Comparison of ENCODE assay signal across 15 mouse cellular contexts in genomic region chr4:150089121-150089520, GRCm38 (mm10). TPM values are rescaled to one million over a fixed set of nuclear protein-coding genes. Genes with fewer than 3 reads are reported as not detected.
A peak's percentile ranks its signal among the peaks of the same experiment; 100 is the strongest.
DNase-seq lines count a peak whose midpoint lies in the region; ATAC-seq and TF ChIP-seq lines count a peak whose summit lies in the region.
"Had no signal": no experiment of that assay in that cellular context is flagged by ENCODE, and none has a peak within 500 bp of the region (broad histone marks: within the 10 kb centered on the region; RNA-seq: fewer than 3 reads in every experiment).

No protein-coding gene starts in this region.

- H3K4me3 ChIP-seq in kidney, adult 2 months (ENCODE audit: insufficient read depth, low read depth, low read length): no peak overlapping the region
- no peak overlapping the region for H3K4me3 ChIP-seq in kidney, embryonic 15.5 days (replicated peaks)
- H3K4me3 ChIP-seq in heart, embryonic 11.5 days (ENCODE audit: low read depth, low read length): no peak overlapping the region
- peak overlapping the region; percentile 64; the same call in 1 of the 2 replicates for H3K4me3 ChIP-seq in lung, embryonic 14.5 days (ENCODE audit: low read depth, low read length)
- H3K4me3 ChIP-seq: midbrain, embryonic 13.5 days had no signal

- H3K9ac ChIP-seq in kidney, embryonic 15.5 days: no peak overlapping the region
- H3K9ac ChIP-seq in heart, embryonic 11.5 days (ENCODE audit: low read depth, low read length): no peak overlapping the region
- H3K9ac ChIP-seq in lung, embryonic 14.5 days: no peak overlapping the region
- H3K9ac ChIP-seq: midbrain, embryonic 13.5 days had no signal

- H3K36me3 ChIP-seq in kidney, adult 2 months (ENCODE audit: control insufficient read depth, insufficient read depth, low read length): no peaks in the 10 kb centered on the region
- H3K36me3 ChIP-seq in kidney, embryonic 15.5 days: no peaks in the 10 kb centered on the region
- no peaks in the 10 kb centered on the region for H3K36me3 ChIP-seq in heart, embryonic 11.5 days (ENCODE audit: control insufficient read depth, insufficient read depth, low read length)
- no peaks in the 10 kb centered on the region for H3K36me3 ChIP-seq in lung, embryonic 14.5 days (ENCODE audit: insufficient read depth)
- H3K36me3 ChIP-seq: midbrain, embryonic 13.5 days had no signal

- TF ChIP-seq CTCF in kidney, adult 2 months (conservative IDR thresholded peaks at IDR 0.05; ENCODE audit: insufficient read depth, insufficient read length, low read depth, low read length): no peak
- no peak for TF ChIP-seq CTCF in lung, embryonic 14.5 days (IDR thresholded peaks at IDR 0.05; ENCODE audit: low read depth)

- no peak for ATAC-seq in kidney, embryonic 15.5 days (replicated peaks; ENCODE audit: low FRiP score)
- ATAC-seq in heart, embryonic 11.5 days (replicated peaks; ENCODE audit: insufficient number of reproducible peaks, low FRiP score, low TSS enrichment): no peak
- ATAC-seq in lung, embryonic 14.5 days (ENCODE audit: insufficient read depth): no peak
- ATAC-seq: midbrain, embryonic 13.5 days had no signal

- no peak overlapping the region for H3K27ac ChIP-seq in kidney, adult 2 months (ENCODE audit: insufficient read depth, low read depth, low read length)
- no peak overlapping the region for H3K27ac ChIP-seq in kidney, embryonic 15.5 days
- no peak overlapping the region for H3K27ac ChIP-seq in heart, embryonic 11.5 days (ENCODE audit: low read depth, low read length)
- no peak overlapping the region for H3K27ac ChIP-seq in lung, embryonic 14.5 days (ENCODE audit: low read depth)
- H3K27ac ChIP-seq: midbrain, embryonic 13.5 days had no signal

- 59% methylated on average over 10 of the region's 10 CpGs for WGBS in kidney, adult 2 months
- 74% methylated on average over 10 of the region's 10 CpGs for WGBS in kidney, embryonic 15.5 days
- 56% methylated on average over 10 of the region's 10 CpGs for WGBS in heart, embryonic 11.5 days (ENCODE audit: insufficient replicate concordance)
- WGBS in lung, embryonic 14.5 days: 61% methylated on average over 10 of the region's 10 CpGs

- no peak for TF ChIP-seq POLR2A in kidney, adult 2 months (IDR thresholded peaks at IDR 0.05; ENCODE audit: low read depth, low read length)

- H3K4me2 ChIP-seq in kidney, embryonic 15.5 days: no peak overlapping the region
- peak overlapping the region; percentile 29 for H3K4me2 ChIP-seq in heart, embryonic 11.5 days
- peak overlapping the region; percentile 99 for H3K4me2 ChIP-seq in lung, embryonic 14.5 days

- peak; percentile 61 for DNase-seq in kidney, adult 2 months
- DNase-seq in cerebellum, adult 9-11 months: peak; percentile 62
- peak; percentile 24 for DNase-seq in lung, embryonic 14.5 days
- no peak for DNase-seq in testis, postnatal 10 days (ENCODE audit: low spot score)
- no peak for DNase-seq in urinary bladder, postnatal 10 days (ENCODE audit: low spot score)
- no peak for DNase-seq in urinary bladder, postnatal 4 days (ENCODE audit: low spot score in 2 of 2)
- DNase-seq: adrenal gland, adult 8-10 months; layer of hippocampus, postnatal 36 days; right cerebral cortex, postnatal 14 days; thymus, postnatal 36 days had no signal

- no peaks in the 10 kb centered on the region for H3K27me3 ChIP-seq in kidney, adult 2 months (replicated peaks; ENCODE audit: control insufficient read depth, insufficient read depth, low read length)
- peaks cover 21% of the 10 kb centered on the region for H3K27me3 ChIP-seq in kidney, embryonic 15.5 days
- peaks cover 19% of the 10 kb centered on the region for H3K27me3 ChIP-seq in heart, embryonic 11.5 days (ENCODE audit: control insufficient read depth, insufficient read depth, low read length)
- H3K27me3 ChIP-seq in lung, embryonic 14.5 days (ENCODE audit: insufficient read depth, low read length): peaks cover 5% of the 10 kb centered on the region; the same call in 1 of the 2 replicates

- no peaks in the 10 kb centered on the region for H3K9me3 ChIP-seq in kidney, embryonic 15.5 days (replicated peaks)
- no peaks in the 10 kb centered on the region for H3K9me3 ChIP-seq in heart, embryonic 11.5 days (replicated peaks; ENCODE audit: control insufficient read depth, low read length)
- no peaks in the 10 kb centered on the region; the same call in 1 of the 2 replicates for H3K9me3 ChIP-seq in lung, embryonic 14.5 days (ENCODE audit: low read depth, low read length)

- H3K4me1 ChIP-seq in kidney, adult 2 months (ENCODE audit: control insufficient read depth, insufficient read depth, low read length): no peaks in the 10 kb centered on the region
- H3K4me1 ChIP-seq in kidney, embryonic 15.5 days: peaks cover 25% of the 10 kb centered on the region
- H3K4me1 ChIP-seq in heart, embryonic 11.5 days (ENCODE audit: control insufficient read depth, insufficient read depth, low read length): peaks cover 19% of the 10 kb centered on the region
- H3K4me1 ChIP-seq in lung, embryonic 14.5 days (ENCODE audit: insufficient read depth): peaks cover 6% of the 10 kb centered on the region

RNA-seq across cellular contexts. Expression of gene Gpr157, which starts 2.0 kb away (rescaled TPM):
- polyA plus RNA-seq in kidney, adult 2 months (2012; rRNA removed): 0.76 and 1.2 TPM in 2 replicates
- 0.51 and 0.53 TPM in 2 replicates for polyA plus RNA-seq in kidney, embryonic 15.5 days (2015; fragmentation: Nextera tagmentation; extraction: Ambion mirVana)
- 1.3 and 1.5 TPM in 2 replicates for polyA plus RNA-seq in heart, embryonic 11.5 days (2014; fragmentation: Nextera tagmentation; extraction: Ambion mirVana)
- 1.4 and 1.5 TPM in 2 replicates for polyA plus RNA-seq in lung, embryonic 14.5 days (2014; fragmentation: Nextera tagmentation; extraction: Ambion mirVana)

RNA-seq across cellular contexts. Expression of gene Slc2a5, which starts 30.0 kb away (rescaled TPM):
- polyA plus RNA-seq in kidney, adult 2 months (2012; rRNA removed): 181 and 266 TPM in 2 replicates
- polyA plus RNA-seq in kidney, embryonic 15.5 days (2015; fragmentation: Nextera tagmentation; extraction: Ambion mirVana): 1.6 and 2.7 TPM in 2 replicates
- polyA plus RNA-seq in heart, embryonic 11.5 days (2014; fragmentation: Nextera tagmentation; extraction: Ambion mirVana): 0.79 and 1.3 TPM in 2 replicates
- polyA plus RNA-seq in lung, embryonic 14.5 days (2014; fragmentation: Nextera tagmentation; extraction: Ambion mirVana): 0.60 and 0.70 TPM in 2 replicates

RNA-seq across cellular contexts. Expression of gene Slc2a7, which starts 59.7 kb away (rescaled TPM):
- polyA plus RNA-seq in kidney, adult 2 months (2012; rRNA removed): 0.64 and 1.3 TPM in 2 replicates
- polyA plus RNA-seq in kidney, embryonic 15.5 days (2015; fragmentation: Nextera tagmentation; extraction: Ambion mirVana): not detected in 2 replicates
- not detected in 2 replicates for polyA plus RNA-seq in heart, embryonic 11.5 days (2014; fragmentation: Nextera tagmentation; extraction: Ambion mirVana)
- not detected in 2 replicates for polyA plus RNA-seq in lung, embryonic 14.5 days (2014; fragmentation: Nextera tagmentation; extraction: Ambion mirVana)
- polyA plus RNA-seq: embryonic facial prominence, embryonic 11.5 days; gonadal fat pad, adult 2 months; midbrain, embryonic 13.5 days had no signal

Comparison
In these comparisons a context has a peak if more than half of its experiments do, and no peak if none do; other contexts are left out.
1. RNA of gene Slc2a5, which starts 30.0 kb away (polyA plus RNA-seq): 181 to 266 TPM in kidney, adult 2 months; 1.6 to 2.7 TPM in kidney, embryonic 15.5 days, 0.79 to 1.3 TPM in heart, embryonic 11.5 days and 0.60 to 0.70 TPM in lung, embryonic 14.5 days; every median in the first group is over 10 times any median in the second.
2. DNase-seq: peak in kidney, adult 2 months (single experiment), cerebellum, adult 9-11 months (single experiment) and lung, embryonic 14.5 days (single experiment); none in testis, postnatal 10 days (single experiment), urinary bladder, postnatal 10 days (single experiment) and urinary bladder, postnatal 4 days (0 of 2).